Mouse (Mus musculus): ENCODE data around the gene Spz1. TPM values are rescaled to one million over a fixed set of nuclear protein-coding genes. Genes with fewer than 3 reads are reported as not detected.
"Not testable (repeated sequence)": the region's sequence is repeated elsewhere in the genome, so short reads cannot be mapped to it uniquely, and the experiment has no call there.

The Spz1 gene
- not detected for total RNA-seq (2021)
- long read RNA-seq, experiment 1: 0 reads
- long read RNA-seq, experiment 2: 0 reads

DNA sequence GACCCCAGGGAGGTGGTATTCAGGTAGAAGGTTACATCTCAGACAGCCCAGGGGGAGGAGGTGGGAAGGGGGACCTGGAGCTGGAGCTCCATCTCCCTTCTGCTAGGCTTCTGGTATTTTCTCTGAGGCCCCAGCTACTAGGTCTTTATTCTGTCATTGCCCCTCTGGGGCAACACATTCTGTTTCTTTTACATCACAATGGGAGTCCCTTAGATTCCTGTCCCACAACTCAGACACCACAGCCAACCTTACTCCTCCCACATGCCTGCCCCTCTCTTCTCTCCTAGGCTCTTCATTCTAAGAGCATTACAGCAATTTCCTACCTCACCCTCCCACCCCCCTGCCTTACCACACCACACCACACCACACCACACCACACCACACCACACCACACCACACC lies at the start of gene Spz1:
Gene Spz1, minus strand, starts transcription at position 101 of the 400 bp plus-strand sequence.
- intact Hi-C loops (cut with DNase I; ENCODE audit: low total_unique reads): no loop called here
- DNase-seq: no peak

DNA sequence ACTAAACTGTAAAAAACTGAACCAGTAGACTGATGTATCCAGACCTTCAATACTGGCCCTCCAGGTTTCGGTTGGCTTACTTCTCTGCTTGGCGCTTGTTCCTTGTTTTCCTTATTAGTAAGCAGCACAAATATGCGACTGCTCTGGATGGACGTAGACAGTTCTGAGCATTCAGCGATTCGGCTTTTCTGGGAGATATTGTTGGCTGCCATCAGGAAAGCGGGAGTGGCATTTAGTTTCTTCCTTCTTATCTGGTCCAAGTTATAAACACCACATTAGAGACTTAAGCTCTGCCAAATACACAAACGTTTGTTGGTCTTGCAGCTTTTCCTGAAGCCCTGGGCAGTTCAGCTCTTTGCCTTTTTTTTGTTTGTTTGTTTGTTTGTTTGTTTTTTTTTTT lies 40.5 kb upstream of the Spz1 start:
- no peak for DNase-seq
- intact Hi-C loops (cut with DNase I; ENCODE audit: low total_unique reads): no loop called here

DNA sequence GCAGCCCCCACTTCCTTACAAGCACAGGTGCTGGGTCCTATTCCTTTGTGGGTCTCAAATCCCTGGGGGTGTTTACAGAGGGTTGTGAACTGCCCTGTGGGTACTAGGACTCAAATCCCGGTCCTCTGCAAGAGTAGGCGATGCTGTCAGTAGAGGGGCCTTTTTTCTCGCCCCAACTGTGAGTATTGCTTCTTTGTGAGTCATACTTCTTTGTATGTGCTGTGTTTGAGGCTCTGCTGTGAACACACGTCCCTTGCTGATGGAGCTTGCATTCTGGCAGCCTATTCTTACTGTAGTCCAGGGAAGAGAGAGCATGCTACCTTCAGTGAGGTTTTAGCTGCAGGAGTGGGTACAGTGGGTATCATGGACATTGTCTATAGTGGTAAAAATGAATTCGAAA lies 39.2 kb upstream of the Spz1 start:
- intact Hi-C loops (cut with DNase I; ENCODE audit: low total_unique reads): loop anchor here (2.0 kb wide), 1 partner anchor 14 kb away; no protein-coding TSS in a partner anchor
- no peak for DNase-seq

DNA sequence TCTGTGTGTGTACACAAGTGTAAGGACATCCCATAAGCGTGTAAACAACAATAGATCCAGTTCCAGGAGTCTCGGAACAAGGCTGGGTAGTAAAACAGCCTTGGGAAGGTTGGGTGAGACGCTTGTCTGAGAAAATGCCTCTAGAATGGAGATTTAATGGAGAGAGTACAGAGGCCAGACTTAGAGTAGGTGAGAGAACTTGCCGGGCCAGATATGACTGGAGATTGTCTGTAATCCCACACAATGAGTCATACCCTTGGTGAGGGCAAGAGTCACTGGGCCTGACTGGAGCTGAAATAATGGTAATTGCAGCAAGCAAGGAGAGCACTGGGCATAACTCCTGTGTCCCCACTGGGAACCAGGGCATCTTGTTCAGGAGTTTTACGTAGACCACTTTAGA lies 37.1 kb upstream of the Spz1 start:
- intact Hi-C loops (cut with DNase I; ENCODE audit: low total_unique reads): loop anchor here (5.0 kb wide), 1 partner anchor 1544 kb away; no protein-coding TSS in a partner anchor
- no peak for DNase-seq

DNA sequence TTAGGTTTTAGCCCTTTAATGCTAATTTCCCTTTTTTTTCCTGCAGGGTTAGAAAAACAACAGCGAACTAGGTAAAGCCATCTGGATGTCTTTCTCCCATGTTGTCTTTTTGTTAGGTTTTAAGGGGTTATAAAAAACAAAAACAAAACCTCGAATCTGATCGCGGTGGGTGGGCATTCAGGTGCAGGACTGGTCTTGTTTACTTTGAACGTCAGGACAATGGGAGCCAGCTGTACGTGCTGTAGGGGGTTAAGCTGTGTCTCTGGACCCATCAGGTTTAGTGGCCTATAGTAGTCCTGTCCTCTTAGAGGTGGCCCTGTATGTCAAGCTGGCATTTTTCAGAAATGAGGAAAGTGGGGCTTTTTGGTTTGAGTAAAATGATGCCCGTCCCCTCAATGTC lies 35.9 kb upstream of the Spz1 start:
- no peak for DNase-seq
- intact Hi-C loops (cut with DNase I; ENCODE audit: low total_unique reads): loop anchor here (5.0 kb wide), 1 partner anchor 1545 kb away; no protein-coding TSS in a partner anchor

DNA sequence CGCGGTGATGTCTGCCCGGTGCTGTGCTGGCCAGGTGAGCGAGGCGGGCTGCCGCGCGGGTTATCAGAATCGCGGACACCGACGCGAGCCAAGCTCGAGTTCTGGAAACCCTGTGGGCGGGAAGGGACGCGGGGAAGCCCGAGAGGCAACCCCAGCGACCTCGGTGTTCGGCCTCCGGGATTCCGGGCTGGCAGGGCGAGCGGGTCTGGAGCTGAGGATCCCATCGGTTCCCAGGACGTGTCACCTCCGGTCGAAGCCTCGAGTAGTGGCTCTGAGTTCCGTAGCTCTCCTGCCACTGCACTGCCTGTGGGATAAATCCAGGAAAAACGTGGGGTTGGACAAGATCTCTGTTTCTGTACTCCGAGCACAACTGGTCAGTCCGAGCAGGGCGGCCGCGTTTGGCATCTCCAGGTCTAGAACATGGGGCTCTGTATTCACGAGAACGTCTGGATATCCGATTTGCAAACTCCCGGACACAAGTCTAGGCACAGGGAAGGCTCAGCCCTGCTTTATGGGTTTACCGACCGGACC lies 35.3 kb upstream of the Spz1 start:
- DNase-seq: peak; percentile 63
- intact Hi-C loops (cut with DNase I; ENCODE audit: low total_unique reads): loop anchor here (5.0 kb wide), 1 partner anchor 1546 kb away; no protein-coding TSS in a partner anchor

DNA sequence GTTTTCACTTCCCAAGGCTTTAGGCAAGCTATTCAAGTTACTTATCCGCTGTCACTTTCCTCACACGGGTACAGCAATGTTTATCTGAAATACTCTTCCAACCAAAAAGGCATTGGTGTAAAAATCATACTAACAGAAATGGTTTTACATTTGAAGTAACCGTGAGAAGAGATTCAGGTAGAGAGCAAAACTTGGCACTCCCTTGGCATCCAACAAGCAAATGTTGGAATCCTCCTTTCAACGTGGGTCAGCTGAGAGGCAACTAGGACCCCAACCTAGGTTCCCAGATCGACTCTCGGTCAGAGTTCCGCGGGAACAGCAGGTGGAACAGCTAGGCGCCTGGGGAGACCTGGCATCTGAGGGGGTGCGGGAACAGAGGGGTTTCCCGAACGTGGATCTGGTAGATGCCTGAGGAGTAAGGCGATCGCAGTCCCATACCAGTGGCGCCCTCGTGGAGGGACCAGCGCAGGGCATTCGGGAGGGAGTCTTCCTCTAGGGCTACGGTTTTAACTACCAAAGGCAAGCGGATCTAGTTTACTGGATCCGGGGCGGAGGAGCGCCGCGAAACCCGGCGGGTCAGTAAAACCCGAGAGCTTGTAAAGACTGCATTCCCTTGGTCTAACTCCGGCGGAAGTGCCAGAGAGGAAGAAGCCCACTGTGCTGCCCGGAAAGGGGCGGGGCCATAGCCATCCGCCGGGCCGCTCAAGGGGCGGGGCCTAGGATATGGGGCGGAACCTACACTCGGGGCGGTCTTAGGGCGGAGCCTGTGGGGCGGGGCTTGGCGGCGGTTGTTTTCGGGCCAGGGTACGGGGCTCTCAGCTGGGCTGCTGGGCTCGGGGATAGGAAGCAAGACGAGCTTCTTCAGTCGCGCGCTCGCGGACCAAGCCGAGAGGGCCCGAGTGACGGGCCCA lies 34.6 kb upstream of the Spz1 start, which contains the start of gene Serinc5:
Gene Serinc5, plus strand, starts transcription at position 781 of the 911 bp plus-strand sequence.
- intact Hi-C loops (cut with DNase I; ENCODE audit: low total_unique reads): loop anchor here (5.0 kb wide), 1 partner anchor 1547 kb away; no protein-coding TSS in a partner anchor
- DNase-seq: peak; percentile 97

DNA sequence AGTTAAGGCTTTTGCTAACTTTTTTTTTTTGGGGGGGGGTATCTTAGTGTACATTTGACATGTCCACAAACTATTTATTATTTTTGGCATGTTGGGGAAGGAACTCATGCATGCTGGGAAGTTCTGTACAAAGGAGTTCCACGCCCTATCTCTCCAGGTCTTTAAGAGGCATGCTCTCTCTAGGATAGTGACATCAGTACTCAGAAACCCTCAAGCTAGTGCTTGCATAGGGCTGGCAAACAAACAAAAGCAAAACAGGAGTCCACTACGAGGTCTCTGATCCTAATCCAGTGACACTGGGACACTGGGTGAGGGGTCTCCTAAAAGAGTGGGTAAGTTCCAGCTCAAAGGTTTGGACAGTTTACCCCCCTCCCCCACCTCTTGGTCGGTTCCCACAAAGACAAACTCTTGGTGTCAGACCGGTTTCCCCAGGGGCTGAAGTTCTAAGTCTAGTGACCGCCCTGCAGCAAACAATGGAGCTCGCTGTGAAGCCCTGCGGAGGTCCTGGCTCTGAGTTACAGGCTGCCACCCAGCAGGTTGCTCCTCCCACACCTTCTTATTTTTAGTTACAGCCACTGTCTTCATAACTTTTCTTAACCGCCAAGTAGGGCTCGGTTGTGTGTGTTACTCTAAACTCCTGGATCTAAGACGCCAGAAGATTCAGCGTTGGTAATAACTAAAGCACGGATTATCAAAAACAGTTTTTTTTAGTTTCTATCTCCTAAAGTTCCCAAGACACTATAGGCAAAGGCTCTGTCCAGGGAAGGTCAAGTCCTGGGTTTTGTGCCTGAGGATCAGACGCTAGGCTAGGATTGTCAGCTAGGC lies 33.7 kb upstream of the Spz1 start:
- DNase-seq: peak; percentile 40
- intact Hi-C loops (cut with DNase I; ENCODE audit: low total_unique reads): loop anchor here (5.0 kb wide), 1 partner anchor 1548 kb away; no protein-coding TSS in a partner anchor

DNA sequence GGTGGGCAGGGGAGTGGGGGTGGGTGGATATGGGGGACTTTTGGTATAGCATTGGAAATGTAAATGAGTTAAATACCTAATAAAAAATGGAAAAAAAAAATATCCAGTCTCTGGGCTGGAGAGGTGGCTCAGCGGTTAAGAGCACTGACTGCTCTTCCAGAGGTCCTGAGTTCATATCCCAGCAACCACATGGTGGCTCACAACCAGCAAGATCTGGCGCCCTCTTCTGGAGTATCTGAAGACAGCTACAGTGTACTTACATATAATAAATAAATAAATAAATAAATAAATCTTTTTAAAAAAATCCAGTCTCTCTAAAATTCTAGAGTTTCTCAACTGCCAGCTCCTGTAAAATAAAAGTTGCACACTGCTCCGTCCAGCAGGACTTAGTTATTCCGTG lies 29.3 kb upstream of the Spz1 start:
- DNase-seq; intact Hi-C loops (cut with DNase I; ENCODE audit: low total_unique reads): not testable (repeated sequence)

DNA sequence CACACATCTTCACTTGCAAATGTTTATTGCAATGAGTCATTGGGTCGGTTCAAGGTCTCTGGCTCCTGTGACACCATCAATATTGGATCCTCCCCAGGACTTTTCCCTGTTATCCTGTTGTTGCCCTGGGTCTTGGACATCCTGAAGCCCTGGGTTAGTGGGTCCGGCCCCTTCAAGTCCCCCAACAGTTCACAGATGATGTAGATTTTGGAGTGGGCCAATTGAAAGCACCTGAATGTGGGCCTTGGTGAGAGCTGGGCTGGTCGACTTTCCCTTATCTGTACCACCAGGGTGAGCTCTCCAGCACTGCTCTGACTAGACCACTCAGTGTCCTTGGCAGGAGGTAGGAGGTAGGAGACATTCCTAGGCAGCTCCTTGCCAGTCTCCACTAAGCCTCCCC lies 19.5 kb upstream of the Spz1 start:
- intact Hi-C loops (cut with DNase I; ENCODE audit: low total_unique reads): no loop called here
- no peak for DNase-seq

DNA sequence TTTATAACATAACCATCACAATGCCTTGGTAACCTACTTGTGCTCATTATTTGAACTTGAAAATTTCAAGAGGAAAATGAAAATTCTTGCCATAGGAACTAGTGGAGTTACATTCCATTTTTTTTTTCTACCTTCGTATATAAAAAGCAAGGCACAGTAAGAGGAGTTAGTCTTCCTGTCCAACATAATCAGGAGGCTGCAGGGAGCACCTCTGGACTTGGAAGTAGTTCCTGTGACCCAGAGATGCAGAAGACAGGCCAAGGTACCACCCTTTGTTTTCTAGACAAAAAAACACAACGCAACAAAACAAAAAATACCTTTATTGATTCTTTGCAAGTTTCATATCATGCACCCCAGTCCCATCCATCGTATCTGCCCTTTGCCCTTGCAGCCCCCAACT lies 18.9 kb upstream of the Spz1 start:
- intact Hi-C loops (cut with DNase I; ENCODE audit: low total_unique reads): no loop called here
- DNase-seq: no peak

DNA sequence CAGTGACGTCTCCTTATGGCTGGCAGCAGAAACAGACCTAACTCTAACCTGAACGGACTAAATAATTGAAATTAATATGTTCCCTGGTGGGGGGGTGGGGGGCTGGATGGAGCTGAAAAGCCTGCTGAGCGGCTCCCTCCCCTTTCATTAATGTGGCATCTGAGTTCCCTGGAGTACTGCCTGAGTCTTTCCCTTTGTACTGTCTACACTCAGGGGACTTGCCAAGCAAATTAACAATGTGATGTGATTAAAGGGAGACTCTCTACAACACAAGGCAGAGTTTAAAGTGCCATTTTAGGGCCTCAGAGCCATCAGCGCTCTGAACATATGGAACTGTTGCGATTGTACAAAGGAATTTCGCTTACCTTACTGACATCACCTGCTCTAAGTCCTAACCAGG lies 18.5 kb upstream of the Spz1 start:
- intact Hi-C loops (cut with DNase I; ENCODE audit: low total_unique reads): no loop called here
- DNase-seq: no peak

DNA sequence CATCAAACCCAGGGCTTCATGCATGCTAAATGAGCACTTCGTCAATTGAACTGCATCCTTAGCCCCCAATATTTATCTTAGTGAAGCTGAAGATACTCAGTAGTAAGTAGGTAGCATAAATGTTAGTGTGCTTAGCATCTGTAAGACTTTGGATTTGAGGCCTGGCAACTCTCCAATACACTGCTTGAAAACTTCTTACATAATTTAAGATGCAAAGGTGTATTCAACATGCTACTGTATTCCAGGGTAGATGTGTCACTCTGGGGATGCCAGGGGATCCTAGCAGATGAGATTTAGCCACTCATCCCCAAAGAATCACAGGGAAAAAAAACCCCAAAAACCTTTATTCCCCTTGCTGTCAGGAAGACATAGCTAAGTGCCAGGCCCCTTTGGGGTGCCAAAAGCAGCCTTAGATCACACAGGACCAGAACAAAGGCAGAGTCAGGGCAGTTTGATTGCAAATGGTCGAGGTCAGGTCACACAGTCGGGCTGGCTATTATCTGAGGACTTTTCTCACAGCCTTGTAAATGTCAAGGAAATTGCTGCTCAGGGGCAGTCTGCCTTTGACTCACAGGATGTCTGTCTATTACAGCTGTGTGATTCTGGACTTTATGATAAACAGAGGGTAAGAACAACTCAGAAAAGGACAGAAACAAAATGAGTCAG lies 17.9 kb upstream of the Spz1 start:
- intact Hi-C loops (cut with DNase I; ENCODE audit: low total_unique reads): no loop called here
- no peak for DNase-seq

DNA sequence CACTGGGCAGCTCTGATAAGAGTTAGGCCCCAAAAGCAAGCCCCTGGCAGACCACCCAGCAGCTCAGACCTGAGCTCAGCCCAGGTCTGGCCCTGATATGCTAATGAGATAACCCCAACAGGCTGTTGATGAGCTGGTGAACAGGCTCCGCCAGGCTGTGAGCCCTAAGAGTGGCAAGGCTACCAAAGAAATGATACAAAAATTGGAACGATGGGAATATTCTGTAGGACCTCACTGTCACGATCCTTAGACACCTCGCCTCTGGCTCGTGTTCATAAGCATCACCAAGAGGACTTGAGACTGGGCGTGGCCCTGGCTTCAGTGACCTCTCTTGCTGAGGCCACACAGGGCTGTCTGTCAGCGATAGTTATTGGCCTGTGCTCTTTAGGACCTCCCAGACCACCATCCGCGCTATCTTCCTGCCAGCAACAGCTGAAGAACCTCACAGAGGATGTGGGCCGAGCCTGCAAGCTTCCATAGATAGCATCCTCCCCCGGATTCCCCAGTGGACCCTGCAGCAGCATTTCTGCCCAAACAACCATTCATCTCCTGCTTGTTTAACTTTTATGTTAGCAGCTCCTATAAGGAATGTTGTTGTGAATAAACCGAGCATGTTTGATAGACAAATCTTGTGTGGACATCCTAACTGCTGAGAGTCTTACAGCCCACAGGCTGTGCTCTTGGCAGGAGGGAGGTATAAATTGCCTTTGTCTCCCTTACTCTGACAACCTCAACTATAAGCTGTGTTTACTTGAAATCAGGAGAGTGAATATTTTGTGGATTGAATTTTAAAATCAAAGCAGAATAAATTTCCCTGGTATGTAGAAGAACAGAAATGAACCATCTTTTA lies 17.0 kb upstream of the Spz1 start:
- intact Hi-C loops (cut with DNase I; ENCODE audit: low total_unique reads): no loop called here
- DNase-seq: peak; percentile 41

DNA sequence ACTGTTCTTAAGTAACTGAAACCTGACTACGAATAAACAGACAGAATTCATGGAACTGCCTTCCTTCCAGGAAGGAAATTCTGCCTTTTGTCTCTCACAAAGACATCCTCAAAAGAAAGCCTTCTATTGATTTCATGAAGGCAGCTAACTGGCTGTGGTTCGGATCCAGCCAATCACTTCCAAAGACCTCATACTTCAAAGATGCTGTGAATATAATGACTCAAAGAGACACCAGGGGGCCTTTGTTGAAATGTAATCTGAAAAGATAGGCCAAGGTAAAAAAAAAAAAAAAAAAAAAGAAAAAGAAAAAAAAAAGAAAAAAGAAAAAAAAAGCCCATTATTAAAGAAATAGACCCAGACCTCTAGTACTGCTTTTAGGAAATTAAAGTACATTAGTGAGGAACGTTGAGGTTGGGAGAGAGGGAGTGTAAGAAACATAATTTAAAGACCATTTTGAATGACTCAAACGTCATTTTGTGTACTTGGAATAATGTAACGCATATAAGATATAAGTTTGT lies 16.4 kb upstream of the Spz1 start:
- intact Hi-C loops (cut with DNase I; ENCODE audit: low total_unique reads): no loop called here
- DNase-seq: no peak

DNA sequence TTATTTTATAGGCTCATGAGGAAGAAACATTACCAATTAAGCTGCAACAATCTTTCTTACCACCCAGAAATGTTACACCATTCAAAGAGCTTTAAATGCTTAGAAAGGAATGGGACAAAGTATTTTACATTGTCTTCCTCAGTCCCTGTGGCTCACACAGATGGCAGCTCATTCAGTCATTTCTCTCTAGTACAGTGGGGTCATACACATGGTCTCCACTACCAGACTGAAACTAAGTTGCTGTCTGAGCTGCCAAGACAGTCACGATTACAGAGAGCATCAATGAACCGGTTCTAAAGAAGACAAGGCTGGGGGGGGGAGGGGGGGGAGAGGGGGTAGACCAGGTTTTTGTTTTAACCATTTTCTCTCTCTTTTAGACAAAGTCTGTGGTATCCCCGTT lies 15.3 kb upstream of the Spz1 start:
- intact Hi-C loops (cut with DNase I; ENCODE audit: low total_unique reads): no loop called here
- no peak for DNase-seq

DNA sequence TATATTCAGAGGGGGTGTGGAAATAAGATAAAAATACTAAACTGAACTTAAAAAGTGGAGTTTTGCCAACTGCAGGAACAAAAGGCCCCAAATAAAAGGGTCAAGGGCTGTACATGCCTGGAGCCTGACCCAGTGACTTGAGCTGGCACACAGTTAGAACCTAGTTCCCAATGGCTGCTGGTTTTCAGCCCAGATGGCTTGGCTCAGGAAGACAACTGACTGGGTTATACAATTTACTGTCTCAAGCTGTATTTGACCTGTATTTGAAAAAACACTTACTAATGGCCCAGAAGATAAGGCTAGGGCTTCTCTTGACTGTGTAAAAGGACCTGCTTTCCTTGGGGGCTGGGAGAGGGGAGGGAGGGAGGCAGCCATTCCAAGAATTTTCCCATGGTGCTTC lies 13.3 kb upstream of the Spz1 start:
- DNase-seq: peak; percentile 33
- intact Hi-C loops (cut with DNase I; ENCODE audit: low total_unique reads): no loop called here

DNA sequence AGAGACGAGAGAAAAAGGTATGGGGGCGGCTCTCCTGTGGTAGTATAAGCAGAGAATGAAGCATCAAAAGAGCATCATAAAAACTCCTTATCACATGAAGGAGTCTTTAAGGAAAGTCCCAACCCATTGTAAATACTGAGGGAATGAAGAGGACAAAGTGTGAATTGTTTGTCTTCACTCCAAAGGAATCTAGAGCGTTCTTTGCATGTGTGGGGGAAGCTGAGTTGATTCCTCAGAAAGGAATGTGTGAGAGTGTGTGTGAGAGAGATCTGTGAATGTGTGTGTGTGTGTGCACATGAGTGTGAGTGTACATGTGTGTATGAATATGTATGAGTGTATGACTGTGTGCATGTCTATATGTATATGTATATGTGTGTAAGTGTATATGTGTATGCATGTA lies 12.7 kb upstream of the Spz1 start:
- intact Hi-C loops (cut with DNase I; ENCODE audit: low total_unique reads): no loop called here

More for the DNA sequence above, 12.7 kb upstream of the Spz1 start:
- DNase-seq: no peak
